Comparison of ENCODE assay signal across 7 mouse cellular contexts in genomic region chr10:62111207-62111576, GRCm38 (mm10). TPM values are rescaled to one million over a fixed set of nuclear protein-coding genes. Genes with fewer than 3 reads are reported as not detected.
DNase-seq lines count a peak whose midpoint lies in the region; ATAC-seq and TF ChIP-seq lines count a peak whose summit lies in the region.

No protein-coding gene starts in this region.

- no peaks in the 10 kb centered on the region for H3K9me3 ChIP-seq in hindbrain, embryonic 13.5 days
- H3K9me3 ChIP-seq in midbrain, embryonic 10.5 days (replicated peaks) = no peaks in the 10 kb centered on the region

- H3K36me3 ChIP-seq in hindbrain, embryonic 13.5 days = peaks cover 23% of the 10 kb centered on the region
- H3K36me3 ChIP-seq in midbrain, embryonic 10.5 days = 0 out of 2 replicates have a peak, but pooled peaks cover 2% of the 10 kb centered on the region

- ATAC-seq in hindbrain, embryonic 13.5 days (ENCODE audit: low FRiP score) = peak; percentile 37; the same call in 1 of the 2 replicates

- TF ChIP-seq POLR2A in cortical plate, adult 2 months (IDR thresholded peaks at IDR 0.05; ENCODE audit: extremely low read depth, insufficient read depth, low read length) = no peak

- DNase-seq in layer of hippocampus, adult 2 months (ENCODE audit: low spot score in 2 of 2) = peak in 1 of 2 experiments; percentile 24
- DNase-seq in layer of hippocampus, postnatal 25 days (ENCODE audit: extremely low spot score in 1 of 2, low spot score in 1 of 2) = no peak
- DNase-seq in midbrain, embryonic 10.5 days (ENCODE audit: low spot score) = no peak
- DNase-seq in MN1 (ENCODE audit: low spot score) = no peak
- DNase-seq in gastrocnemius, postnatal 36 days = no peak

- H3K27ac ChIP-seq in layer of hippocampus, adult 2 months = peak overlapping the region; percentile 87
- no peak overlapping the region for H3K27ac ChIP-seq in cortical plate, adult 2 months (ENCODE audit: insufficient read depth, low read length)
- H3K27ac ChIP-seq in hindbrain, embryonic 13.5 days = no peak overlapping the region
- peak overlapping the region; percentile 88; the same call in 1 of the 2 replicates for H3K27ac ChIP-seq in midbrain, embryonic 10.5 days (replicated peaks)

- no peak; the same call in 1 of the 2 replicates for TF ChIP-seq CTCF in layer of hippocampus, adult 2 months (conservative IDR thresholded peaks at IDR 0.05)
- TF ChIP-seq CTCF in cortical plate, adult 2 months (IDR thresholded peaks at IDR 0.05; ENCODE audit: extremely low read depth, insufficient read depth, low read length) = no peak

- WGBS in hindbrain, embryonic 13.5 days = 48% methylated on average over 6 of the region's 6 CpGs
- 44% methylated on average over 6 of the region's 6 CpGs for WGBS in midbrain, embryonic 10.5 days

- H3K4me1 ChIP-seq in cortical plate, adult 2 months (ENCODE audit: control insufficient read depth, insufficient read depth, low read length) = peaks cover 3% of the 10 kb centered on the region; the same call in 1 of the 2 replicates
- H3K4me1 ChIP-seq in hindbrain, embryonic 13.5 days (replicated peaks) = peaks cover 32% of the 10 kb centered on the region
- peaks cover 24% of the 10 kb centered on the region for H3K4me1 ChIP-seq in midbrain, embryonic 10.5 days

- intact Hi-C loops in gastrocnemius, postnatal 36 days (cut with DNase I) = no loop called here

- peak overlapping the region; percentile 93 for H3K9ac ChIP-seq in hindbrain, embryonic 13.5 days

- peak overlapping the region; percentile 90 for H3K4me3 ChIP-seq in layer of hippocampus, adult 2 months
- H3K4me3 ChIP-seq in cortical plate, adult 2 months (ENCODE audit: insufficient read depth, low read length) = peak overlapping the region; percentile 72
- peak overlapping the region; percentile 77 for H3K4me3 ChIP-seq in hindbrain, embryonic 13.5 days
- H3K4me3 ChIP-seq in midbrain, embryonic 10.5 days = peak overlapping the region; percentile 88

- H3K4me2 ChIP-seq in hindbrain, embryonic 13.5 days = peak overlapping the region; percentile 92

- H3K27me3 ChIP-seq in hindbrain, embryonic 13.5 days = peaks cover 80% of the 10 kb centered on the region
- H3K27me3 ChIP-seq in midbrain, embryonic 10.5 days (ENCODE audit: low read depth, poor library complexity, severe bottlenecking) = peaks cover 64% of the 10 kb centered on the region

RNA-seq across cellular contexts. Expression of gene Neurog3, which starts 21.7 kb away (rescaled TPM):
- not detected for total RNA-seq in layer of hippocampus, adult 2 months (2021)
- not detected for total RNA-seq in layer of hippocampus, postnatal 25 days (2021)
- polyA plus RNA-seq in cortical plate, adult 2 months (2012; rRNA removed) = 0.06 and 0.17 TPM in 2 replicates
- 0.30 and 0.65 TPM in 2 replicates for polyA plus RNA-seq in hindbrain, embryonic 13.5 days (2015; fragmentation: Nextera tagmentation; extraction: Ambion mirVana)
- 0.89 and 0.90 TPM in 2 replicates for polyA plus RNA-seq in midbrain, embryonic 10.5 days (2016; fragmentation: Nextera tagmentation; extraction: Ambion mirVana)
- total RNA-seq in gastrocnemius, postnatal 36 days (2021) = not detected

RNA-seq across cellular contexts. Expression of gene Fam241b, which starts 32.5 kb away (rescaled TPM):
- 10 to 100 TPM; 36.2 to 40.6 TPM for total RNA-seq in layer of hippocampus, adult 2 months (2021)
- 10 to 100 TPM; 37.1 to 40.6 TPM for total RNA-seq in layer of hippocampus, postnatal 25 days (2021)
- 50.3 and 56.6 TPM in 2 replicates for polyA plus RNA-seq in cortical plate, adult 2 months (2012; rRNA removed)
- polyA plus RNA-seq in hindbrain, embryonic 13.5 days (2015; fragmentation: Nextera tagmentation; extraction: Ambion mirVana) = 111 and 113 TPM in 2 replicates
- polyA plus RNA-seq in midbrain, embryonic 10.5 days (2016; fragmentation: Nextera tagmentation; extraction: Ambion mirVana) = 19.3 and 23.4 TPM in 2 replicates
- under 1 TPM; 0.42 to 0.54 TPM for total RNA-seq in gastrocnemius, postnatal 36 days (2021)

Comparison
In these comparisons a context has a peak if more than half of its experiments do, and no peak if none do; other contexts are left out.
1. H3K27ac ChIP-seq: peak in layer of hippocampus, adult 2 months (single experiment) and midbrain, embryonic 10.5 days (single experiment); none in cortical plate, adult 2 months (single experiment) and hindbrain, embryonic 13.5 days (single experiment).
2. RNA of gene Fam241b, which starts 32.5 kb away (total RNA-seq): 36.2 to 40.6 TPM in layer of hippocampus, adult 2 months and 37.1 to 40.6 TPM in layer of hippocampus, postnatal 25 days; 0.42 to 0.54 TPM in gastrocnemius, postnatal 36 days; every median in the first group is over 10 times any median in the second.
3. Peak in every context shown above with its lines, with median percentiles within 50 percentile points of each other: H3K4me3 ChIP-seq.